Mouse (Mus musculus) spleen, adult 18-20 months (tissue): Measurements from ENCODE around the gene Anpep.
A peak's percentile ranks its signal among the peaks of the same experiment; 100 is the strongest.
"Not testable (repeated sequence)": the region's sequence is repeated elsewhere in the genome, so short reads cannot be mapped to it uniquely, and the experiment has no call there.

ENCODE experiments used
- DNase-seq, 2 experiments: peaks; one replicate each; pipeline ENCODE4 v3.0.0; 2022; ENCODE audit warnings: mixed read lengths in 2 of 2

The Anpep gene

GRCm38 (mm10) chr7:79810611-79811506, 50.0 kb downstream of the Anpep start, which contains the start of gene Mesp2:
Gene Mesp2, plus strand, starts transcription at chr7:79810727.
- DNase-seq, result peak; percentile 47 to 62

GRCm38 (mm10) chr7:79808561-79808960, 52.3 kb downstream of the Anpep start:
- DNase-seq, result no peak

- no peak for DNase-seq
These were observed 57.0 kb downstream of the Anpep start for GRCm38 (mm10) chr7:79803887-79804286.

GRCm38 (mm10) chr7:79802037-79802436, 58.8 kb downstream of the Anpep start:
- no peak for DNase-seq

GRCm38 (mm10) chr7:79801391-79801790, 59.5 kb downstream of the Anpep start:
- no peak for DNase-seq

GRCm38 (mm10) chr7:79800336-79800735, 60.5 kb downstream of the Anpep start:
- DNase-seq, result no peak

GRCm38 (mm10) chr7:79799506-79799905, 61.4 kb downstream of the Anpep start:
- no peak for DNase-seq

GRCm38 (mm10) chr7:79799048-79799447, 61.8 kb downstream of the Anpep start:
- DNase-seq, result peak in 1 of 2 experiments; percentile 60

- no peak for DNase-seq
These were observed 62.3 kb downstream of the Anpep start for GRCm38 (mm10) chr7:79798606-79799005.

- no peak for DNase-seq
These were observed 67.2 kb downstream of the Anpep start, which contains the start of gene Mesp1 for GRCm38 (mm10) chr7:79793688-79794087. Gene Mesp1, minus strand, starts transcription at chr7:79793788.

GRCm38 (mm10) chr7:79792635-79793421, 68.0 kb downstream of the Anpep start:
- no peak for DNase-seq

GRCm38 (mm10) chr7:79789812-79790211, 71.0 kb downstream of the Anpep start:
- not testable (repeated sequence) for DNase-seq

- DNase-seq, result peak in 1 of 2 experiments; percentile 58
These were observed 74.6 kb downstream of the Anpep start for GRCm38 (mm10) chr7:79786295-79786694.

GRCm38 (mm10) chr7:79782516-79782855, 78.4 kb downstream of the Anpep start:
- no peak for DNase-seq

GRCm38 (mm10) chr7:79781826-79782515, 78.9 kb downstream of the Anpep start:
- no peak for DNase-seq

GRCm38 (mm10) chr7:79780647-79781626, 79.9 kb downstream of the Anpep start:
- peak in 1 of 2 experiments; percentile 67 for DNase-seq
